Mouse (Mus musculus): Measurements from ENCODE around the gene Ttc30a1.

Ttc30a1 gene

GRCm38 (mm10) chr2:75981440-75982081, at the start of gene Ttc30a1:
TSS of gene Ttc30a1 (minus strand) at chr2:75981967.
- DNase-seq (ENCODE audit: low spot score in 2 of 2), result peak; percentile 49 to 66

- DNase-seq (ENCODE audit: low spot score in 2 of 2), result no peak
These were observed 48.3 kb upstream of the Ttc30a1 start for GRCm38 (mm10) chr2:76030080-76030479.

- no peak for DNase-seq (ENCODE audit: low spot score in 2 of 2)
These were observed 47.5 kb upstream of the Ttc30a1 start for GRCm38 (mm10) chr2:76029081-76029901.

DNA sequence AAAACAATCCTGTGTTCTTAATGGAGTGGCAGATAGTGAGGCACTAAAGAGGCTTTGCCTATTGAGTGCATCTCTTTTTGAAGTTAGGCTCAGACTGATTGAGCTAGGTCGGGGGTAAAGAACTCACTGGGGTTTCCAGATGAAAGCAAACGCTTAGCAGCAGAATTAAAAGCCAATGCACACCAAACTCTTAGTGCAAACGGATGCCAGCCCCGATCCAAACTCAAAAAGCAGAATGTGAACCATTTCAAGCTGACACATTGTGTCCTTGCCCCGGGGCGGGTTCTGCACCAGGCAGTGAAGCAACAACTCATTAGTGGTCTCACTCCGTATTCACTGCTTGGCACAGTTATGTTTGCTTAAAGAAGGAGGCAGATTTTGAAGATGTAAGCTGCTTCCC, 35.1 kb upstream of the Ttc30a1 start:
- DNase-seq (ENCODE audit: low spot score in 2 of 2), result no peak

GRCm38 (mm10) chr2:76016136-76016535, 34.4 kb upstream of the Ttc30a1 start:
- no peak for DNase-seq (ENCODE audit: low spot score in 2 of 2)

GRCm38 (mm10) chr2:76015460-76015859, 33.7 kb upstream of the Ttc30a1 start:
- DNase-seq (ENCODE audit: low spot score in 2 of 2), result no peak

- DNase-seq (ENCODE audit: low spot score in 2 of 2), result no peak
These were observed 32.9 kb upstream of the Ttc30a1 start for GRCm38 (mm10) chr2:76014659-76015058.

DNA sequence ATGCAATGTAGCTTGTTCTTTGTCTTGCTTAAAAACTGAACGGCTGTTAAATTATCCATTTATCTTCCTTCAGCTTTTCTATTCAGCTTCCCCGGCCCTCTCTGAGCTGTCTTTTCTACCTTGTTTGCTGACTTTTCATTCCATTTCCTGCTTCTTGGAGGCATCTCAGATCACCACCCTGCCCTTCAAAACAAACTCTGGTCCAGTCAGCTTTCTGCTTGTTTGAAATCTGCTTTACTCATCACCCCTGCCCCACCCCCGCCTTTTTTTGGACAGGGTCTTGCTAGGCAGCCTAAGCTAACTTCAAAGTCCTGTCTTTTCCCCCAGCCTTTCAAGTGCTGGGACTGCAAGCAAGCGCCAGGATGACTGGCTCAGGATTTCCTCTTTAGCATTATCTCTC, 24.4 kb upstream of the Ttc30a1 start:
- no peak for DNase-seq (ENCODE audit: low spot score in 2 of 2)

DNA sequence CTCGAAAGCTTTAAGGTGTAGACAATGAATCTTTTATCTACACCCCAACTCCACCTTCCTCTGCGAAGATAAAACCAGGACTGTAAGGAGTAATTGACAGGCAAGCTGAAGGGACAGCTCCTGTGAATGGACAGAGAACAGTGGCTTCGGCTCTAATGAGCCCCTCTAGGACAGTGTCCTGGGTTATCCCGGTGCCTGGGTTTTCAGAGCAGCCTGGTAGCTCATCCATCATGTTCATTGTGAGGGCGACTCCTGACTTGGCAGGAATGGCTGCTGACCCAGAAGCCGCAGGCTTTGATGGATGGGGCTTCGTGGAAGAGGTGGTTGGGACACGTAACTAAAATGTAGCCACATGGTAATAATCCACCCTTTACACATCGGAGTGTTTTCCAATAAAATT, 21.1 kb upstream of the Ttc30a1 start:
- DNase-seq (ENCODE audit: low spot score in 2 of 2), result no peak

- DNase-seq (ENCODE audit: low spot score in 2 of 2), result peak; percentile 31 to 81
These were observed 19.6 kb upstream of the Ttc30a1 start for GRCm38 (mm10) chr2:76001392-76001791.

DNA sequence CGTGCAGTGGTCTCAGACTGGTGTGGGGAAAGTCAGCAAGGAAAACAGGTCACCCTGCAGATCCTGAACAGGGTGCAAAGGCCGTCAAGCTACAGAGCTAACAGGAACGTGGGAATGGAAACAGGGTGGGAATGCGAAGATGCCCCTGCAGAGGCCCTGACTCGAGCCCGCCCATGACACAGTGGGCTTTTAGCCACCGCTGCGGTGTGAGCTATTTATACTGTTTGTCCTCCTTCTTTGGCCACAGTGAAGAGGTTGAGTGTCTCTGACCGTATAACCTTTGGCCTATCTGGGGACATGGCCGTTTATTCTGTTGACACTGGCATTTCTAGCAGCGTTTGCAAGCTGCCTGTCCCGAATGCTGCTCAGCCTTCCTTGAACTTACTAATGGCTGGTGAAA, 17.9 kb upstream of the Ttc30a1 start:
- DNase-seq (ENCODE audit: low spot score in 2 of 2), result no peak

DNA sequence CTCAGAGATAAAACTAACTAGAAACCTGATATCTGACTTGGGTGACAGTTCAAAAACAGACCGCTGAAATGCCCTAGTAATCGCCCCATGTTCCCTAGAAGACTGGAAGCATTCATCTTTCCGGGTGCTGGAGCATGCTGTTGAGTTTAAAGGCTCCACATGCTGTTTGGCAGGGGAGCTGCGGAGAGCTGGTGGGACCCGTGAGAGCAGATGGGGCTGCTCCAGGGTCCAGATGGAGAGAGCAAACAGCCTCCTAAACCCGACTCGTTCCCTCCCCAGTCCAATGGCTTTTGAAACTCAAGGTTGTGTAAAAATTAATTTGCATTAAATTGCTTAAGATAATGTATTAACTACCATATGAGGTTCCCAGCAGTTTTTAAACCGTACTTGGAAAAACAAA, 16.9 kb upstream of the Ttc30a1 start:
- no peak for DNase-seq (ENCODE audit: low spot score in 2 of 2)

- DNase-seq (ENCODE audit: low spot score in 2 of 2), result no peak
These were observed 16.0 kb upstream of the Ttc30a1 start for GRCm38 (mm10) chr2:75997726-75998125.

DNA sequence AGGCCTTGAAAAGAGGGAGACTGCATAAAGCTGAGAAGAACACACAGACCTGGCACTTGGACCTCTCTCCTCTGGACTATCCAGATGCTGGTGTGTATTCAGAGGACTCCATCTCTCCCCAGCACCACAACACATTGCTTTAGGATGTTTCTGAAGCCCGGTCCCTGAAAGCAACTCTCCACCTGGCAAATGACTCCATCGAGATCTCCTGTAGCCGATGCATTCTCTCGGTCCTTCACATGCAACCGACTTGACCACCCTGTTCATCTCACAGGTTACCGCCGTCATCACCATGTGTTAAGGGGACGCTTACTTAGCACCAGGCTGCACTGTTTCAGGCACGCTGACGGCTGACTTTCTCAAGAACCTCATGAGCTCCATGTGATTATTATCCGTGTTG, 13.1 kb upstream of the Ttc30a1 start:
- DNase-seq (ENCODE audit: low spot score in 2 of 2), result no peak

DNA sequence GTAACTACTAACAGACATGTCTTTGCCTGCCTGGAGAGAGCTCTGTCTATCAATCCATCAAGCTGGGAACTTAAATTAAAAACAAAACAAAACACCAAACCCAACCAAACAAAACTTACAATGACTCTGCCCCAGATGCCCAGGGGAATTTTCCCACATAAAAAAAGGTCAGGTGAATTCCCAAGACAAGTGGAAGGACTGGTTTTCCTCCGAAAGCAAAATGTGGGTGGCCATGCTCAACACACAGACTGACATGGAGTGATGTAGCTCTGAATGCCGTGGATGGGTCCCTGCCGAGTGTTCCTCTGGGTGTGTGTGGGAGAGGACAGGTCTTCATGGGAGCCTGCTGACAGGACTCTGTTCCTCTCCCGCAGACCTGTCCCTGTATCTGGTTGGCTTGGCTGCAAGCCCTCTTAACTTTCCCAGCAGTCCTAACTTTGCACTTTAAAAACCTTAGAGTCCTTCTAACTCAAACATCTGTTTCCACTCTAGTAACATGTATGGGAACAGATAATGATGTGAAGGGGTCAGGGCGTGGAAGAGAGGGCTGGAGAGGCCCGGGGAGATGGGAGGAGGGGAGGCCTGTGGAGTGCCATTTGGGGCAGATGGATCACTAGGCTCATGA, 9.9 kb upstream of the Ttc30a1 start:
- peak in 1 of 2 experiments; percentile 7 for DNase-seq (ENCODE audit: low spot score in 2 of 2)

- DNase-seq (ENCODE audit: low spot score in 2 of 2), result peak; percentile 22 to 77
These were observed 9.2 kb upstream of the Ttc30a1 start for GRCm38 (mm10) chr2:75990885-75991539.

GRCm38 (mm10) chr2:75989694-75990093, 7.9 kb upstream of the Ttc30a1 start:
- DNase-seq (ENCODE audit: low spot score in 2 of 2), result no peak

GRCm38 (mm10) chr2:75988779-75989363, 7.1 kb upstream of the Ttc30a1 start:
- DNase-seq (ENCODE audit: low spot score in 2 of 2), result no peak

GRCm38 (mm10) chr2:75988378-75988777, 6.6 kb upstream of the Ttc30a1 start:
- no peak for DNase-seq (ENCODE audit: low spot score in 2 of 2)

DNA sequence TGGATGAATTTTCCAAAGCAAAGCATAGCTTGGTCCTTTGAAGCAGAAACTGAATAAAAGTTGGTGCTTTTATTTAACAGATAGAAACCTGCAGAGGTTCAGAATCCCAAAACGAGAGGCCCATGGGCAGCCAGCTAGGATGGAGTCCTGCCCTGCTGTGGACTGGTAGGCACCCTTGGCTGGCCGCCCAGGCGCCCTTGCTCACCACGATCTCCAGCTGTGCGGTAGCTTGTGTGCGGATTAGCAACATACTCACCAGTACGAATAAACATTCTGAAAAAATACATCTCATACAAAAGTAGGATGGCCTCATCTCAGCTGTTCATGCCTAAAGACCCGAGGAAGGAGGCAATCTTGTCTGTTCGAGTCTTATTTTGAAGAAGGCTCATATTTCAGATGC, 6.0 kb upstream of the Ttc30a1 start:
- no peak for DNase-seq (ENCODE audit: low spot score in 2 of 2)

DNA sequence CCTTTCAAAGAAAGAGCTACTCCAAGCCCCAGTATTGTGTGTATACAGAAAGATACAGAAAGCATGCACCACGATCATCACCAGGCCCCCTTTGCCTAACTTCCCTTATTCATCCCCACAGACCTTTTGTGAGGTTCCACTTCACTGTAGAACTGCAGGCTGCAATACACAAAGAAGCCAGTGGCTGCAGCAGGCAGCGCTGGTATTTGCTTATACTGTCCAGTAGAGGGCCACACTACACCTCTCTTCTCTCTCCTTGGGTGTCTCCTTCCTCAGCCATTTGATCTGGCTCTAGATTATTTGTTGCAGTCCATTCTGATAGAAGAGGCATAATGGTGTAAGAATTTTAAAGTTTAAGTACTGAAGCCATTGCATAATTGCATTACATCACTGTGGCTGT, 3.4 kb upstream of the Ttc30a1 start:
- peak in 1 of 2 experiments; percentile 41 for DNase-seq (ENCODE audit: low spot score in 2 of 2)

- DNase-seq (ENCODE audit: low spot score in 2 of 2), result no peak
These were observed 2.1 kb upstream of the Ttc30a1 start for GRCm38 (mm10) chr2:75983847-75984246.
